Mouse (Mus musculus) heart, adult 2 months (tissue): Measurements from ENCODE around the gene Bach2. TPM values are rescaled to one million over a fixed set of nuclear protein-coding genes. Genes with fewer than 3 reads are reported as not detected.
A peak's percentile ranks its signal among the peaks of the same experiment; 100 is the strongest.

Experiments used
- DNase-seq, 2 experiments: peaks; one replicate each; pipeline ENCODE4 v3.0.0; 2021
- H3K27ac ChIP-seq: fragments of 200-600 bp; 2 replicates; pipeline ENCODE4 v1.8.1; 2022
- H3K27me3 ChIP-seq: fragments of 200-500 bp; 2 replicates; pipeline ENCODE4 v1.6.1; 2012; ENCODE audit warnings: mild to moderate bottlenecking, low read length, inconsistent platforms, mixed read lengths; ENCODE audit not compliant: control insufficient read depth, insufficient read depth
- H3K36me3 ChIP-seq: fragments of 200-500 bp; 2 replicates; pipeline ENCODE4 v1.6.1; 2012; ENCODE audit warnings: low read length, inconsistent platforms; ENCODE audit not compliant: control insufficient read depth, insufficient read depth
- H3K4me1 ChIP-seq: fragments of 200-500 bp; 2 replicates; pipeline ENCODE4 v1.6.1; 2011; ENCODE audit warnings: low read length; ENCODE audit not compliant: control insufficient read depth, insufficient read depth
- H3K4me3 ChIP-seq: fragments of 200-600 bp; 2 replicates; pipeline ENCODE4 v1.8.1; 2022
- H3K79me2 ChIP-seq: fragments of 200-500 bp; replicated peaks from 2 replicates; pipeline ENCODE4 v1.6.1; 2012; ENCODE audit warnings: mild to moderate bottlenecking, inconsistent platforms, low read length, moderate library complexity, mixed read lengths; ENCODE audit not compliant: control insufficient read depth, insufficient read depth
- H3K9ac ChIP-seq: fragments of 200-500 bp; 2 replicates; pipeline ENCODE4 v1.6.1; 2012; ENCODE audit warnings: low read depth, mild to moderate bottlenecking, control low read depth, inconsistent platforms, low read length, mixed read lengths
- CTCF ChIP-seq: fragments of 200-600 bp; IDR thresholded peaks from 2 replicates; pipeline ENCODE4 v1.8.1; 2022; ENCODE audit warnings: antibody characterized with exemption, mild to moderate bottlenecking, moderate library complexity
- EP300 ChIP-seq: fragments of 200-500 bp; IDR thresholded peaks from 2 replicates; pipeline ENCODE4 v1.6.1; 2011; ENCODE audit warnings: low read depth, low read length, control low read depth; ENCODE audit not compliant: insufficient read depth
- POLR2A ChIP-seq: fragments of 200-500 bp; IDR thresholded peaks from 2 replicates; pipeline ENCODE4 v1.6.1; 2011; ENCODE audit warnings: mild to moderate bottlenecking, low read depth, low read length, control low read depth; ENCODE audit not compliant: insufficient read depth
- WGBS: fragments of 180-500 bp; shearing (Covaris S2); methylation state at CpG from one replicate; pipeline ENCODE4 v1.1.7; 2018; 5-methylcytosine and 5-hydroxymethylcytosine counted together
- intact Hi-C: fragments of 180-260 bp; cut with DNase I; formaldehyde crosslinking; loops from one replicate; pipeline ENCODE4 v1.15.1; 2025
- polyA plus RNA-seq: library from polyadenylated mRNA; depleted of rRNA; stranded (reverse); fragments of >200 nt; gene quantifications from 2 replicates; pipeline ENCODE4 v1.2.3, GENCODE M21; 2012
- total RNA-seq, 2 experiments: library from RNA; stranded (reverse); gene quantifications; 2 replicates each; pipeline ENCODE4 v1.2.3; 2021

Gene Bach2
- total and polyA plus RNA-seq, 3 experiments: 2.4 to 4.2 (median 3.9) TPM

DNA sequence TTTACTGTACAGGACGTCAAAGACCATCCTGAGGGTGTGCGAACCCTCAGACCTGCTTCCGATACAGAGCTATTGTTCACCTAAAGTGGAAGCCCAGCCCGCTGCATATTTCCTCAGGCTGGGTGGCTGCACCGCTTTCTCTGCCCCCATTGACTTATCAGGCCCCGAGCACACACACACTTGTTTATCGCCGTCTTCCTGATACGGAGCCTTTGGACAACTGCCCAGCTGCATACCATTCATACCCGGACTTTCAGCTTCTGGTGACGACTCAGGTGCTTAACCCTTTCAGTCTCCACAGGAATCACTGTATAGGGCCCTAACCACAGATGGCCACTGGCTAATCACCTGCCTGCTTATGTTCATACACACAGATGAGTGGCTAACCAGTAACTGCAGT, 99.0 kb downstream of the Bach2 start:
- H3K27me3 ChIP-seq: no peaks in the 10 kb centered on the region
- H3K4me1 ChIP-seq: peaks cover 11% of the 10 kb centered on the region
- intact Hi-C loops: loop anchor here (1.0 to 5.0 kb wide), 6 partner anchors 21 to 170 kb away; no protein-coding TSS in a partner anchor
- peak; percentile 70 to 83 for DNase-seq
- TF ChIP-seq POLR2A (peak; percentile 47; the same call in 1 of the 2 replicates), EP300 (peak; percentile 90), CTCF (no peak)
- H3K79me2 ChIP-seq: no peaks in the 10 kb centered on the region
- WGBS: 15% methylated on average over 11 of the region's 11 CpGs
- H3K36me3 ChIP-seq: 0 out of 2 replicates have a peak, but pooled peaks cover 6% of the 10 kb centered on the region
- peak overlapping the region; percentile 7; the same call in 1 of the 2 replicates for H3K27ac ChIP-seq
- no peak overlapping the region for H3K9ac ChIP-seq
- no peak overlapping the region for H3K4me3 ChIP-seq

DNA sequence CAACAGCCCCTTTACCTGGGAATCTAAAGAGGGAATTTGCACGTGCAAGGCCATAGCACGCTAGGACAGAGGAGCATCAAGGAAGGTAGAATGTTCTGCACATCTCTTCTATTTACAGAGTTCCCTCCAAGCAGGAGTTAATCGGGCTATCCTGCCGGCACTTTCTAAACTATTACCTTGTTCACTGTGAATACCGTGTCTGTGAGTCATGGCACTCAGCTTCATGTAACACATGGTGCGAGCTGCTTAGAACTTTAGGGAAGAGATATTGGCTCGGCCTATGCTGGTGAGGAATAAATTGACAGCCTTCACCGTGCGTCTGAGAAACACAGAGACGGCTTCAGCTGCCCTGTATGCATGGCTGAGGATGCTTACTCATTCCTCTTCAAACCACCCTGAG, 99.8 kb downstream of the Bach2 start:
- H3K27me3 ChIP-seq: no peaks in the 10 kb centered on the region
- 0 out of 2 replicates have a peak, but pooled peaks cover 6% of the 10 kb centered on the region for H3K36me3 ChIP-seq
- WGBS: 50% methylated on average over 10 of the region's 10 CpGs
- H3K4me3 ChIP-seq: no peak overlapping the region
- no peak for DNase-seq
- TF ChIP-seq CTCF (no peak), EP300 (no peak), POLR2A (no peak)
- peaks cover 13% of the 10 kb centered on the region for H3K4me1 ChIP-seq
- H3K79me2 ChIP-seq: no peaks in the 10 kb centered on the region
- H3K9ac ChIP-seq: no peak overlapping the region
- H3K27ac ChIP-seq: no peak overlapping the region
- intact Hi-C loops: loop anchor here (5.0 kb wide), 2 partner anchors 49 to 169 kb away; no protein-coding TSS in a partner anchor

DNA sequence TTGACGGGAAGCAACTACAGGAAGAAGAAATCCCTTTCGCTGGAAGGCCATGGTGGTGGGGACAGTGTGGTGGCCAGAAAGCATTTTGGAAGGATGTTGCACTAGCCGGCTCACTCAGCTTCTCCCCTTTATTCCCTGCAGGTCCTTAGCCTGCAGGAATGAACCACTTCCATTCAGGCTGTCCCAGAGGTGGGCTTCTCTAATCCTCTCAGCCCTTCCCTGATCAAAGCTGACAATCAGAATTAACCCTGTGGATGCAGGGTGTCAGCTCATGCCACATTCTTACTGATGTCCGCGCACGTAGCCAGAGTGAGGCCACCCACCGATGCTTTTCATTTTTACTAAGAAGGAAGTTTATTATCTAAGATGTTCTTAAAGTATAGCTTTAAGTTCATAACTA, 102.2 kb downstream of the Bach2 start:
- no peak overlapping the region for H3K27ac ChIP-seq
- no peak for DNase-seq
- no peak overlapping the region for H3K4me3 ChIP-seq
- 79% methylated on average over 7 of the region's 7 CpGs for WGBS
- no peak overlapping the region for H3K9ac ChIP-seq
- TF ChIP-seq EP300 (no peak), CTCF (no peak)
- peaks cover 17% of the 10 kb centered on the region for H3K4me1 ChIP-seq
- intact Hi-C loops: no loop called here
- H3K27me3 ChIP-seq: no peaks in the 10 kb centered on the region
- H3K36me3 ChIP-seq: 0 out of 2 replicates have a peak, but pooled peaks cover 6% of the 10 kb centered on the region
- H3K79me2 ChIP-seq: no peaks in the 10 kb centered on the region

DNA sequence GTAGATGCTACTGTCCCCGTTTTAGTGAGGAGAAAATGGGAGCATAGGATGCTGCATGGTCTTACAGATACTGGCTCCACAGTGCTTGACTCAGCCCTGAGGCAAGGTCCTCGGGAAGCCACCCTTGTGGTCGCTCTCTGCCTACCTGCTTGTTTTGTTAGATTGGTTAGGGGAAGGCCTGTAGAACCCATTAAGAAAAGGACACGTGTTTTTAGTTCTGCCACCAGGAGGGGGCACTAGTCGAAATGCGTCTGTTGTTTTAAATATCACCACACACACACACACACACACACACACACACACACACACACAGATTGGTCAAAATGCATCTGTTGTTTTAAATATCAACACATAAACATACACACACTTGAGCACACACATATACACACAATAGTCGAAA, 103.7 kb downstream of the Bach2 start:
- DNase-seq: no peak

DNA sequence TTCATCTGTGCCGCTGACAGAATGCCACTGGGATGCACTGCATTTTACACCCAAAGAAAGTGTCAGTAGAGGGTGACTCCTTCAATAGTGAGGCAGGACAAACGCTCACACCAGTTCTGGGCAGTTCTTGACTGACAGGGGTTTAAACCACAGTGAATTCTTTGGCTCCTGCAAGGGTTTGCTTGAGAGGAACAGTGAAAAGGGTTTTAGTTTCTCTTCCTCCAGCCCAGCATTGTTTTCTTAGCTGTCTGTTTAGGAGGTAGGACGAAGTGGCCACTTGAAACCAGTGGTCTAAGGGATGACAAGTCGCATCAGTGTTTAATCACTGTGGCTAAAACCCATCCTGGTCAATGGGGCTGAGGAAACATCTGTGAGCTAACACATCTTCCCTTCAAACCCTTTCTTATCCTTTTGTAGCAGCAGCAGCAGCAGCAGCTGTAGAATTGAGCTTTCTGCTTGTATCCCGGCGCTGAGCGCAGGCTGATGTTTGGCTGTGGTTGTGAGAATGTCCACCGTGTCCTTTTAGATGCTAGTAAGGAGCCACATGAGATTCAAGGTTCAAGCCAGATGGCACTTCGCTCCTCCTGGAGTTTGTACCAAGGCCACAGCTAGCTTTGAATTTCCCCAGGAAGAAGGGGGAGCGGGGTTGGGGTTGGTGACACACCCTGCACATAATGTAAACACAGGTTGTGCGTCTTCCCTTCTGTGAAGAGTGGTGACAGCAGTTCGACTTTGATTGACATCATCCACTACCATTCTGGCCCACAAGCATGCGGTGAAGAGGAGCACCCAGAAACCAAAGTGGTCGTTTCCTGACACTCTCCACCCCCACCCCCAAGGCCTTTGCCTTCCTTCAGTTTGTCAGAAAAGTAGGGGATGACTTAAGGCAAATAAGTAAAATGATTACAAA, 104.9 kb downstream of the Bach2 start:
- peak overlapping the region; percentile 34; the same call in 1 of the 2 replicates for H3K9ac ChIP-seq

More for the DNA sequence above, 103.7 kb downstream of the Bach2 start:
- H3K4me3 ChIP-seq: no peak overlapping the region
- H3K4me1 ChIP-seq: peaks cover 13% of the 10 kb centered on the region
- TF ChIP-seq POLR2A (no peak), CTCF (peak; percentile 47), EP300 (no peak)
- no peaks in the 10 kb centered on the region for H3K27me3 ChIP-seq
- 67% methylated on average over 7 of the region's 7 CpGs for WGBS
- no peaks in the 10 kb centered on the region; the same call in 1 of the 2 replicates for H3K79me2 ChIP-seq
- no peaks in the 10 kb centered on the region for H3K36me3 ChIP-seq
- intact Hi-C loops: no loop called here
- H3K9ac ChIP-seq: no peak overlapping the region
- H3K27ac ChIP-seq: no peak overlapping the region

DNA sequence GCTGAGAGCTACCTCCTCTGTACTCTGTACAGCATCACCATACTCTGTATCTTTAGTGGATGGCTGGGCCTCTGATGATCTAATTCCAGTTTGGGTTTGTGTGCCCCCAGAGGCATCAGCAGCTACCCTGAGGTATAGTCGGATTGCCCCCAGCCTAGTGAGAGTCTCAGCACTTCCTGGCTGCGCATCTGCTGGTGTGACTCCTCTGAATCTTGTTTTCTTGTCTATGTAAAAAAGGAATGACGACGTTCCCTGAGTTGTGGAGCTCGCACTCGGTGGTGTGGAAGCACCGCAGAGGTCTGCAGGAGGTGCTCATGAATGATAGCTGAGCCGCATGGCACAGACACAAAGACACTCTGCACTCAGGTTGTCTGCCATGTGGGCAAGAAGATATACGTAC, 105.7 kb downstream of the Bach2 start:
- H3K79me2 ChIP-seq: no peaks in the 10 kb centered on the region; the same call in 1 of the 2 replicates
- no peaks in the 10 kb centered on the region for H3K36me3 ChIP-seq
- no peaks in the 10 kb centered on the region for H3K27me3 ChIP-seq
- no peak for DNase-seq
- H3K27ac ChIP-seq: no peak overlapping the region
- intact Hi-C loops: no loop called here
- no peak overlapping the region for H3K4me3 ChIP-seq
- WGBS: 87% methylated on average over 9 of the region's 9 CpGs
- H3K9ac ChIP-seq: no peak overlapping the region
- H3K4me1 ChIP-seq: peaks cover 8% of the 10 kb centered on the region
- TF ChIP-seq POLR2A (no peak), CTCF (no peak), EP300 (no peak)

More for the DNA sequence above, 104.9 kb downstream of the Bach2 start:
- Histone ChIP-seq H3K36me3 (no peaks in the 10 kb centered on the region), H3K4me1 (peaks cover 8% of the 10 kb centered on the region), H3K4me3 (no peak overlapping the region), H3K79me2 (no peaks in the 10 kb centered on the region; the same call in 1 of the 2 replicates), H3K27me3 (no peaks in the 10 kb centered on the region), H3K27ac (peak overlapping the region; percentile 34)
- TF ChIP-seq POLR2A (no peak), CTCF (no peak), EP300 (no peak)
- DNase-seq: peak in 1 of 2 experiments; percentile 41
- WGBS: 45% methylated on average over 14 of the region's 14 CpGs
- intact Hi-C loops: no loop called here
